Mouse (Mus musculus) embryo, embryonic 10 days (tissue): ENCODE results near the gene Dmtf1.

Source experiments
- DNase-seq: peaks from one replicate; pipeline ENCODE4 v3.0.0-alpha.2; 2015; ENCODE audit warnings: low spot score

Gene Dmtf1

GRCm38 (mm10) chr5:9107296-9108089, 54.1 kb downstream of the Dmtf1 start:
- DNase-seq: no peak

- no peak for DNase-seq
Observed at GRCm38 (mm10) chr5:9106806-9107205, 54.8 kb downstream of the Dmtf1 start.

- DNase-seq: no peak
Observed at GRCm38 (mm10) chr5:9103958-9104357, 57.6 kb downstream of the Dmtf1 start.

GRCm38 (mm10) chr5:9102696-9103095, 58.9 kb downstream of the Dmtf1 start:
- no peak for DNase-seq

GRCm38 (mm10) chr5:9100849-9101801, 60.5 kb downstream of the Dmtf1 start:
- peak; percentile 53 for DNase-seq

GRCm38 (mm10) chr5:9100207-9100848, 61.2 kb downstream of the Dmtf1 start, which contains the start of gene Tmem243:
Tmem243 (plus strand) TSS chr5:9100668.
- peak; percentile 95 for DNase-seq

GRCm38 (mm10) chr5:9093490-9093889, 68.1 kb downstream of the Dmtf1 start:
- no peak for DNase-seq

GRCm38 (mm10) chr5:9092716-9093115, 68.9 kb downstream of the Dmtf1 start:
- no peak for DNase-seq

- no peak for DNase-seq
Observed at GRCm38 (mm10) chr5:9090493-9091106, 71.0 kb downstream of the Dmtf1 start.

- no peak for DNase-seq
Observed at GRCm38 (mm10) chr5:9086924-9087719, 74.5 kb downstream of the Dmtf1 start.

- no peak for DNase-seq
Observed at GRCm38 (mm10) chr5:9079773-9080501, 81.6 kb downstream of the Dmtf1 start.

- peak; percentile 8 for DNase-seq
Observed at GRCm38 (mm10) chr5:9073177-9073854, 88.3 kb downstream of the Dmtf1 start.

- DNase-seq: no peak
Observed at GRCm38 (mm10) chr5:9071360-9071759, 90.2 kb downstream of the Dmtf1 start.

- DNase-seq: no peak
Observed at GRCm38 (mm10) chr5:9069599-9070209, 91.9 kb downstream of the Dmtf1 start.

GRCm38 (mm10) chr5:9068886-9069285, 92.7 kb downstream of the Dmtf1 start:
- no peak for DNase-seq
